Mouse (Mus musculus) kidney, adult 8-10 months (tissue): Measurements from ENCODE around the gene Sec14l5.

Experiments used
- DNase-seq, 2 experiments: peaks; one replicate each; pipeline ENCODE4 v3.0.0; 2022

Sec14l5 gene

DNA sequence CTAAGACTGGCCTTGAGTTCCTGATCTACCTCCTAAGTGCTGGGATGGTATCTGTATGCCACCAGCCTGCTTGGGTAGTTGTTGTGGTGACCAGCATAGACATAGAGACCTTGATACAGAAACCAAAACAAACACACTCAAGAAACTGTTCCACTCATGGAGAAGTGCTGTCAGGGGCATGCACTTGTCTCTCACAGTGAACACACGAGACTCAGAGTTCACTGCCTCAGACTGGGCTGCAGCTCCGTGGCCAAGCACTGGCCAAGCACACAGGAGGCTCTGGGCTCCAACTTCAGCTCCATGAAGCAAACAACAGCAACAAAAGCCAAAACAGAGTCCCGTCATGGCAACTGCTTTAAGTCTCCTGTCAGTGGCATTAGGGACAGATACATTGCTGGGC, 8.1 kb downstream of the Sec14l5 start:
- DNase-seq: no peak

- DNase-seq: no peak
These were observed 9.6 kb downstream of the Sec14l5 start for GRCm38 (mm10) chr16:5156495-5156894.

DNA sequence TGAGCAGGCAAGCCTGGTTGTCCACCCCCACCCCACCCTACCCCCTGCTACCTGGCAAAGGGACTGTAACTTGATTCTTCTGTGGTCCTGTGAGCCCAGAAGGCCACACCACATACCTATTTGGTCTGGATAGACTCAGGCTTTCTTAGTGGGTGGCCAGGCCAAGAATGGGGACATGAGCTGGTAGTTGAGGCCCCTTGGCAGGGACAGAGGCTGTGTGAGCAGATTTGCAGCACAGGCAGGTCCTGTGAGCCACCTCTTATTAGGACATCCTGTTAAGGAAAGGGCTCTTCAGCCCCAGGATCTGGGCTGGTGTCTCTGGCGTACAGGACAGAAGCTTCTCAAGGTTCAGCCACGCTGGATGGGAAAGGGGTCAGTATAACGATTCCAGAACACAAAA, 10.2 kb downstream of the Sec14l5 start:
- DNase-seq: no peak

GRCm38 (mm10) chr16:5159248-5159647, 12.3 kb downstream of the Sec14l5 start:
- DNase-seq: no peak

GRCm38 (mm10) chr16:5164327-5164726, 17.4 kb downstream of the Sec14l5 start:
- DNase-seq: no peak

DNA sequence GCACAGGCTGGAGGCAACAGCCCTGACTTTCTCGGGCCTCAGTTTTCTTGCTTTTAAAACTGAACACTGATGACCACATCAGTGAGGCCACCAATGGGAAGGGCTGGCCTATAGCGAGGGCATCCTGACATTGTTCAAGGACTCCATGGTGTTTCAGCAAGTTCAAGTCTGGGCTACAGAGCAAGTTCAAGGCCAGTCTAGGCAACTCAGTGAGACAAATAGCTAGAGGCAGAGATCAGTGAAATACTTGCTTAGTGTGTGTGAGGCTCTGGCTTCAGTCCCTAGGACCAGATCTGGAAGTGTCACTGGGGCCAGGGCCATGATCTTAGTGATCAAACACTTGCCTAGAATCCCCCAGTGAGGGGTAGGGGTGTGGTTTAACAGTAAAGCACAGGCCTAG, 21.1 kb downstream of the Sec14l5 start:
- no peak for DNase-seq

DNA sequence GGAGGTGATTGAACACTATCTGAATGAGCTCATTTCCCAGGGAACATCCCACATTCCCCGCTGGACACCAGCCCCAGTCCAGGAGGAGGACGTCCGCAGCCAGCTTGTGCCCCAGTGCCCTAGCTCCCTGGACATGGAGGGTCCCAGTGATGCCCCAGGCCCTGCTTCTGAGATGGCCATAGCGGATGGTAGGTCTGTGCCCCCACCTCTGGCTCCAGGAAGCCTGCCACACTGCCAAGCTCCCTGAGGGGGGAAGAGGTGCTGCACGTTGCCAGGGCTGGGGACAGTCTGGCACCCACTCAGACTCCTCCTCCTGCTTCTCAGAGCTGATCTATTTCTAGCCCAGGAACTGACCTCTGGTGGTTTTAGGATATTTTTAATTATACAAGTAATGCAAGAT, 21.9 kb downstream of the Sec14l5 start:
- no peak for DNase-seq

DNA sequence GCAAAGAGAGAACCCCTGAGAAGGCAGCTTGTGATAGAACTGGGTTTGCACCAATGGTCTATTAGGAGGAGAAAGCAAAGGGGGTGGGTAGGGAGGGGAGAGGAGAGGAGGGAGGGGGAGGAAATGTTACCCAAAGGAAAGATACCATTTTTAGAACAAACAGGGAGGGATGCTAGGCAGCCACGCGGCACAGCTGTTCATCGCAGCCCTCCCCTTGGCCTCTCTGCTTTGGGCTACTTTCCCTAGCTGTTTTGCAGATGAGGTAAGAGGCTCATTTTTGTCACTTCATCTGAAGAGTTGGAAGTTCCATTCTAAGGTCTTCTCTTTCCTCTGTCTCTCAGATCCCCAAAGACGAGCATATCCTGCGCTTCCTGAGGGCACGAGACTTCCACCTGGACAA, 25.7 kb downstream of the Sec14l5 start:
- no peak for DNase-seq

GRCm38 (mm10) chr16:5183310-5183975, 36.5 kb downstream of the Sec14l5 start:
- DNase-seq: no peak

- no peak for DNase-seq
These were observed 37.2 kb downstream of the Sec14l5 start for GRCm38 (mm10) chr16:5184101-5184500.

- DNase-seq: no peak
These were observed 38.0 kb downstream of the Sec14l5 start for GRCm38 (mm10) chr16:5184956-5185355.

- DNase-seq: peak in 1 of 2 experiments; percentile 24
These were observed 38.8 kb downstream of the Sec14l5 start for GRCm38 (mm10) chr16:5185691-5186090.

- no peak for DNase-seq
These were observed 39.3 kb downstream of the Sec14l5 start for GRCm38 (mm10) chr16:5186234-5186633.

GRCm38 (mm10) chr16:5195080-5195479, 48.2 kb downstream of the Sec14l5 start:
- DNase-seq: peak; percentile 53 to 65

- DNase-seq: peak; percentile 31 to 64
These were observed 55.8 kb downstream of the Sec14l5 start for GRCm38 (mm10) chr16:5202681-5203080.

- DNase-seq: peak; percentile 6 to 24
These were observed 56.3 kb downstream of the Sec14l5 start for GRCm38 (mm10) chr16:5203200-5203599.

DNA sequence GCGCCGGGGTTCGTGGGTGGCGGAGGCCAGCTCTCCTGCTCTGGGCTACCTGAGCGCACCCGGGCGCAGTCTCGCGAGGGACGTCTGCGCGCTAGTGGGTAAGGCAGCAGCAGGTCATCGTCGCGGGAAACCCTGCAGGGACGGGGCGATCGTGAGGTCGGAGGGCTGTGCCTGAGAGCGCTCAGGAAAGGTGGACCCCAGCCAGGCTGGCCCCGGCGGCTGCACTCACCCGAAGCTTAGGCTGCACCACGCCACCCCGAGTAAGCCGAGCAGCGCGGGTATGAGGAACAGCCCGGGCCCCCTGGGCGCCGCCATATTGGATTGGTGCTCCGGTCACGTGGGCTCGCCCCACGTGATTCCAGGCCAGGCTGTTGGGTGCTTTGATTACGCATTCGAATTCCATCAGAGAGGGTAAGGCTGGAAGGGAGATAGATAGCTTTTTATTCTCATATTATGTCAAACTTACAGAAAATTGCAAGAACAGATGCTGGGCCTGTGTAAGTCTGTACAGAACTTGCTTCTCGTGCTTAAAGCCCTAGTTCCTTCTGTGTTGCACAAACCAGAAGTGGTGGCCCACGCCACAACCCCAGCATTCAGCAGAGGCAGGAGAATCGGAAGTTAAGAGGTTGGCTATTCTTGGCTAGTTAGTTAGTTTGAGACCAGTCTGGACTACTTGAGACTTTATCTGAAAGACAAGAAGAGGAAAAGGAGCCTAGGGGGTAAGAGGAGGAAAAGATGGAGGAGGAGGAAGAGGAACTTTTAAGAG, 56.9 kb downstream of the Sec14l5 start, which contains the start of gene Nagpa:
TSS of gene Nagpa (minus strand) at position 345 of the 766 bp plus-strand sequence.
- peak; percentile 71 to 80 for DNase-seq

- no peak for DNase-seq
These were observed 58.6 kb downstream of the Sec14l5 start for GRCm38 (mm10) chr16:5205431-5205970.

DNA sequence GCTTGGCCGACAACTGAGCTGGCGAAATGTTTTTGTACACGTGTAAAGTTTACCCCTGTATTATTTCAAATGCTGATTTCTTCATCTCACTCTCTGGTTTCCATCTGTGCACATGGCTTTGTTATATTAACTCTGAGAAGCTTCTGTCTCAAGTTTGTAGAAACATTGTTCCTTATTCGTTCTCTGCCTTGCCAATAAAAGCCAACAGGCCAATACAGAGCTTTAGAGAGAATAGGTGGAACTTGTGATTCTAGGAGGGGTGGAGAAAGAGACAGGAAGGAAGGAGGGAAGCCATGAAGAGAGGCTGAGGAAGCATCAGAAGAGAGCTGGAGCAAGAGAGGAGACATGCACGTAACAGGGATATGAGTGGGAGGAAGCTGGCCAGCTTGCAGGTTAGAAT, 59.1 kb downstream of the Sec14l5 start:
- DNase-seq: no peak

DNA sequence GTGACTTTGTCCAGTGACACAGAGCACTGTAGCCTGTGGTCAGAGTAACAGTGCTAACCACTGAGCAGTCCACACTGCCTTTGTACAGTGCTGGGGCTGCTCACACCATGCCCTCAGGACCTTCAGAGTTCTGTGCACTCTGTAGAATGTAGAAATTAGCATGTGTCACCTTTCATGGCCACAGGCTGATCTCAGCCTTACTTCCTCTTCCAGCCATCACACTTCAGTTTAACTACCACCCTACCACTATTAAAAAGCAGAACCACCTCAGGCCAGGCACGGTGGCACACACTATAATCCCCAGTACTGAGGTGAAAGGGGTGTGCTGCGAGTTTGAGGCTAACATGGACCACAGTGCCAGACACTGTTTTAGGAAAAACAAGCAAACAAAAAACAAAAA, 63.5 kb downstream of the Sec14l5 start:
- no peak for DNase-seq

DNA sequence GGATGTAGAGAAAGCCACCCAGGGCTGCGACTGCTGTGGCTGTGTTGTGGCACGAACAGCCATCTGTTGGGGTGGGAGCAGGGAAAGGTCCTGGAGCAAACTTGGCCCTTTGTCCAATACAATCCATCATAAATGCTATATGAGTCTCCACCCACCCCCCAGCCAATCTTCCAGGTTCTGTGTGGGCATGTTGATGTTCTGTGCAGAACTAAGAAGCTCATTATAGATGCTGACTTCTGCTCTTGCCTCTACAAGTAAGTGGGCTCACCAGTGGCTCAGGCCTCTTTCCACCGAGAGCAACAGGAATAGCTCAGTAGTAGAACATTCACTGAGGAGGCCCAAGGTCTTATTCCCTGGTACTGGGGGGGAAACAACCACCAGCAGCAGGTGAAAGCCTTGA, 65.2 kb downstream of the Sec14l5 start:
- no peak for DNase-seq

GRCm38 (mm10) chr16:5214126-5214525, 67.2 kb downstream of the Sec14l5 start:
- no peak for DNase-seq

DNA sequence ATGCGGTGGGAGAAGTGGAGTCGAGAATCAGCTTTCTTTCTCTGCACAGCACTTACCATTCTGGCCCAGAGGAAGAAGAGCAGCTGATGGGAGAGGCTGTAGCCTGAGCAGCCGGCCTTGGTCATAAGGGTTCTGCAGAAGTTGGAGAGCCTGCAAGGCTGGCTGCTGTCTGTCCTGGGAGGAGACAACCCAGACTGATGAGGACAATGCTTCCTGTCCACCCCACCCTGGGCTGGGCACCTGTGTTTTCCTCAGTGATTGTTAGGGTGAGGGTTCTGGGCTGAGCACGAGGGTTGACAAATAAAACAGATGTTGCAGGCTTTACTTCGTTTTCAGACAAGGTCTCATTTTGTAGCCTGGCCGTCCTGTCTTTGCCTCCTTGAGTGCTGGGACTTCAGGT, 69.8 kb downstream of the Sec14l5 start:
- no peak for DNase-seq
